Mouse (Mus musculus) C2C12 (cell line): ENCODE measurements around the gene Fbxw2.

ENCODE experiments used
- CEBPB ChIP-seq: IDR thresholded peaks from one replicate; pipeline ENCODE4 v1.6.1; 2011; ENCODE audit warnings: low read depth, mild to moderate bottlenecking, control low read depth, moderate library complexity
- CTCF ChIP-seq: IDR thresholded peaks from one replicate; pipeline ENCODE4 v1.5.1; 2011; ENCODE audit not compliant: control insufficient read depth, insufficient read depth, insufficient read length
- USF1 ChIP-seq: IDR thresholded peaks from one replicate; pipeline ENCODE4 v1.6.1; 2011; ENCODE audit warnings: low read depth, mild to moderate bottlenecking, control low read depth, moderate library complexity

- no peak for TF ChIP-seq CTCF
- TF ChIP-seq USF1: no peak
- TF ChIP-seq CEBPB: no peak
Measured at GRCm38 (mm10) chr2:34874816-34875345, 48.8 kb upstream of the Fbxw2 start, which contains the start of gene Psmd5.
